ENCODE assay signal across 9 mouse cellular contexts in genomic region chr12:91684101-91684839, GRCm38 (mm10).
DNase-seq lines count a peak whose midpoint lies in the region; ATAC-seq and TF ChIP-seq lines count a peak whose summit lies in the region.
"Had no signal": no experiment of that assay in that cellular context is flagged by ENCODE, and none has a peak within 500 bp of the region (broad histone marks: within the 10 kb centered on the region; RNA-seq: fewer than 3 reads in every experiment).

No protein-coding gene starts in this region.

- peak overlapping the region; percentile 54 for H3K4me2 ChIP-seq in heart, embryonic 15.5 days
- peak overlapping the region; percentile 43 for H3K4me2 ChIP-seq in forebrain, embryonic 15.5 days (replicated peaks)
- peak overlapping the region; percentile 27 for H3K4me2 ChIP-seq in limb, embryonic 14.5 days (replicated peaks; ENCODE audit: low read depth, low read length, severe bottlenecking)
- peak overlapping the region; percentile 29 for H3K4me2 ChIP-seq in midbrain, postnatal 0 days (ENCODE audit: low read depth, low read length, poor library complexity, severe bottlenecking)

- no peak overlapping the region for H3K9ac ChIP-seq in heart, embryonic 15.5 days
- peak overlapping the region; percentile 40 for H3K9ac ChIP-seq in forebrain, embryonic 15.5 days (replicated peaks)
- no peak overlapping the region; the same call in 1 of the 2 replicates for H3K9ac ChIP-seq in limb, embryonic 14.5 days (ENCODE audit: low read depth, low read length, severe bottlenecking)
- no peak overlapping the region for H3K9ac ChIP-seq in midbrain, postnatal 0 days (replicated peaks; ENCODE audit: low read length, poor library complexity, severe bottlenecking)

- no peak overlapping the region for H3K27ac ChIP-seq in heart, embryonic 15.5 days
- peak overlapping the region; percentile 67 for H3K27ac ChIP-seq in forebrain, embryonic 15.5 days (replicated peaks)
- H3K27ac ChIP-seq in limb, embryonic 14.5 days (replicated peaks; ENCODE audit: low read depth, low read length), result no peak overlapping the region
- peak overlapping the region; percentile 14; the same call in 1 of the 2 replicates for H3K27ac ChIP-seq in midbrain, postnatal 0 days (ENCODE audit: low read depth, low read length)

- peak overlapping the region; percentile 21 for H3K4me3 ChIP-seq in heart, embryonic 15.5 days
- peak overlapping the region; percentile 21 for H3K4me3 ChIP-seq in forebrain, embryonic 15.5 days
- no peak overlapping the region; the same call in 1 of the 2 replicates for H3K4me3 ChIP-seq in limb, embryonic 14.5 days (replicated peaks; ENCODE audit: low read length)
- no peak overlapping the region for H3K4me3 ChIP-seq in midbrain, postnatal 0 days (ENCODE audit: low read depth, low read length)
- H3K4me3 ChIP-seq: myocyte had no signal

- no peaks in the 10 kb centered on the region for H3K36me3 ChIP-seq in heart, embryonic 15.5 days
- H3K36me3 ChIP-seq in forebrain, embryonic 15.5 days, result no peaks in the 10 kb centered on the region
- no peaks in the 10 kb centered on the region for H3K36me3 ChIP-seq in limb, embryonic 14.5 days (ENCODE audit: control insufficient read depth, insufficient read depth, low read length)
- no peaks in the 10 kb centered on the region for H3K36me3 ChIP-seq in midbrain, postnatal 0 days (ENCODE audit: insufficient read depth, low read length)

- H3K9me3 ChIP-seq in heart, embryonic 15.5 days (replicated peaks), result no peaks in the 10 kb centered on the region
- H3K9me3 ChIP-seq in forebrain, embryonic 15.5 days, result no peaks in the 10 kb centered on the region
- H3K9me3 ChIP-seq in limb, embryonic 14.5 days (ENCODE audit: control insufficient read depth, low read length), result no peaks in the 10 kb centered on the region
- no peaks in the 10 kb centered on the region for H3K9me3 ChIP-seq in midbrain, postnatal 0 days (ENCODE audit: low read length)

- intact Hi-C loops in gastrocnemius, postnatal 14 days (cut with DNase I; ENCODE audit: low total_unique reads), result no loop called here

- no peak for TF ChIP-seq POLR2A in limb, embryonic 14.5 days (IDR thresholded peaks at IDR 0.05; ENCODE audit: borderline replicate concordance, extremely low read depth, insufficient read depth, insufficient read length)

- no peak; the same call in 1 of the 2 replicates for ATAC-seq in heart, embryonic 15.5 days (replicated peaks; ENCODE audit: insufficient number of reproducible peaks, insufficient read depth, low FRiP score, low read depth)
- ATAC-seq in cerebellum, adult (ENCODE audit: insufficient number of reproducible peaks, low FRiP score, low TSS enrichment), result 0 out of 2 replicates have a peak, but pooled peaks have one; percentile 64
- ATAC-seq in forebrain, embryonic 15.5 days (replicated peaks), result peak; percentile 68
- ATAC-seq in limb, embryonic 14.5 days (ENCODE audit: low FRiP score, low read depth), result no peak; the same call in 1 of the 2 replicates
- no peak for ATAC-seq in midbrain, postnatal 0 days (ENCODE audit: low FRiP score)

- 12% methylated on average over 15 of the region's 15 CpGs for WGBS in heart, embryonic 15.5 days
- WGBS in forebrain, embryonic 15.5 days, result 7% methylated on average over 15 of the region's 15 CpGs
- WGBS in limb, embryonic 14.5 days, result 18% methylated on average over 15 of the region's 15 CpGs
- 18% methylated on average over 15 of the region's 15 CpGs for WGBS in midbrain, postnatal 0 days

- no peak for DNase-seq in heart, adult 18-20 months
- no peak for DNase-seq in limb, embryonic 14.5 days (ENCODE audit: low spot score)
- DNase-seq in midbrain, postnatal 0 days (ENCODE audit: low spot score), result peak; percentile 74
- DNase-seq in gastrocnemius, postnatal 14 days, result no peak
- no peak for DNase-seq in left cerebral cortex, adult 18-20 months (ENCODE audit: low spot score in 2 of 2)

- H3K4me1 ChIP-seq in heart, embryonic 15.5 days (replicated peaks), result peaks cover 31% of the 10 kb centered on the region
- H3K4me1 ChIP-seq in forebrain, embryonic 15.5 days, result peaks cover 42% of the 10 kb centered on the region
- peaks cover 27% of the 10 kb centered on the region for H3K4me1 ChIP-seq in limb, embryonic 14.5 days (ENCODE audit: control insufficient read depth, insufficient read depth, low read length)
- peaks cover 12% of the 10 kb centered on the region; the same call in 1 of the 2 replicates for H3K4me1 ChIP-seq in midbrain, postnatal 0 days (ENCODE audit: insufficient read depth, low read length)

- no peak for TF ChIP-seq CTCF in midbrain, postnatal 0 days (IDR thresholded peaks at IDR 0.05)

- peaks cover 9% of the 10 kb centered on the region; the same call in 1 of the 2 replicates for H3K27me3 ChIP-seq in heart, embryonic 15.5 days
- no peaks in the 10 kb centered on the region for H3K27me3 ChIP-seq in forebrain, embryonic 15.5 days
- H3K27me3 ChIP-seq in limb, embryonic 14.5 days (ENCODE audit: control insufficient read depth, insufficient read depth, low read length), result no peaks in the 10 kb centered on the region
- H3K27me3 ChIP-seq in midbrain, postnatal 0 days (ENCODE audit: insufficient read depth, low read length), result no peaks in the 10 kb centered on the region

Comparison
In these comparisons a context has a peak if more than half of its experiments do, and no peak if none do; other contexts are left out.
1. ATAC-seq: peak in cerebellum, adult (single experiment) and forebrain, embryonic 15.5 days (single experiment); none in heart, embryonic 15.5 days (single experiment), limb, embryonic 14.5 days (single experiment) and midbrain, postnatal 0 days (single experiment).
2. H3K27ac ChIP-seq: peak in forebrain, embryonic 15.5 days (single experiment) and midbrain, postnatal 0 days (single experiment); none in heart, embryonic 15.5 days (single experiment) and limb, embryonic 14.5 days (single experiment).
3. H3K4me3 ChIP-seq: peak in heart, embryonic 15.5 days (single experiment) and forebrain, embryonic 15.5 days (single experiment); none in limb, embryonic 14.5 days (single experiment) and midbrain, postnatal 0 days (single experiment).
4. Peak in every context shown above with its lines, with median percentiles within 50 percentile points of each other: H3K4me2 ChIP-seq.